Mouse (Mus musculus) urinary bladder, postnatal 14 days (tissue): Measurements from ENCODE around the gene Defb33.

Experiments used
- DNase-seq: peaks from one replicate; pipeline ENCODE4 v3.0.0; 2021; ENCODE audit warnings: low spot score

The Defb33 gene

GRCm38 (mm10) chr8:20892369-20892768 lies at the start of gene Defb33:
Gene Defb33, plus strand, starts transcription at chr8:20892669.
- no peak for DNase-seq

GRCm38 (mm10) chr8:20874608-20875007 lies 17.9 kb upstream of the Defb33 start:
- no peak for DNase-seq

GRCm38 (mm10) chr8:20902527-20902926 lies 10.1 kb downstream of the Defb33 start, which contains the start of gene Gm15056:
Gene Gm15056, minus strand, starts transcription at chr8:20902627.
- DNase-seq, result no peak

GRCm38 (mm10) chr8:20907119-20907518 lies 14.7 kb downstream of the Defb33 start:
- DNase-seq, result no peak

- DNase-seq, result no peak
Measured at GRCm38 (mm10) chr8:20908256-20908655, 15.8 kb downstream of the Defb33 start.

- DNase-seq, result no peak
Measured at GRCm38 (mm10) chr8:20912288-20912687, 19.8 kb downstream of the Defb33 start.

GRCm38 (mm10) chr8:20921971-20922370 lies 29.5 kb downstream of the Defb33 start, which contains the start of gene Gm6040:
Gene Gm6040, minus strand, starts transcription at chr8:20922071.
- no peak for DNase-seq

- DNase-seq, result no peak
Measured at GRCm38 (mm10) chr8:20944610-20945009, 52.1 kb downstream of the Defb33 start, which contains the start of gene AY761185. Gene AY761185, minus strand, starts transcription at chr8:20944710.
